Mouse (Mus musculus) cerebellum, adult 2 months (tissue): Measurements from ENCODE around the gene Cpne8.

Experiments
- CTCF ChIP-seq: fragments of 200-500 bp; IDR thresholded peaks from 2 replicates; pipeline ENCODE4 v1.5.1; 2011; ENCODE audit warnings: low read depth, mild to moderate bottlenecking, control low read depth, low read length, moderate library complexity, borderline replicate concordance; ENCODE audit not compliant: insufficient read depth
- POLR2A ChIP-seq: fragments of 200-500 bp; IDR thresholded peaks from 2 replicates; pipeline ENCODE4 v1.6.1; 2011; ENCODE audit warnings: low read length, control low read depth, borderline replicate concordance; ENCODE audit not compliant: insufficient read depth

GRCm38 (mm10) chr15:90669494-90669893 lies 9.7 kb downstream of the Cpne8 start:
- TF ChIP-seq CTCF (no peak), POLR2A (no peak)
